Mouse (Mus musculus): ENCODE data around the gene Ttc34. TPM values are rescaled to one million over a fixed set of nuclear protein-coding genes. Genes with fewer than 3 reads are reported as not detected.
A peak's percentile ranks its signal among the peaks of the same experiment; 100 is the strongest.

The Ttc34 gene
- polyA plus RNA-seq, 1 experiment from 2014 or later = not detected

- WGBS (ENCODE audit: missing documents) = 62% methylated on average over 11 of the region's 11 CpGs
- Histone ChIP-seq H3K79me2 (ENCODE audit: inconsistent target) (no peaks in the 10 kb centered on the region), H3K4me3 (ENCODE audit: inconsistent target) (no peak overlapping the region), H3K36me3 (ENCODE audit: inconsistent target) (no peaks in the 10 kb centered on the region), H3K27ac (no peak overlapping the region)
Measured at GRCm38 (mm10) chr4:154839406-154839805, 2.1 kb downstream of the Ttc34 start.

- H3K27ac ChIP-seq = no peak overlapping the region
- no peaks in the 10 kb centered on the region for H3K36me3 ChIP-seq (ENCODE audit: inconsistent target)
- 73% methylated on average over 1 of the region's 1 CpGs for WGBS (ENCODE audit: missing documents)
- H3K4me3 ChIP-seq (ENCODE audit: inconsistent target) = no peak overlapping the region
- no peaks in the 10 kb centered on the region for H3K79me2 ChIP-seq (ENCODE audit: inconsistent target)
Measured at GRCm38 (mm10) chr4:154852696-154853095, 15.4 kb downstream of the Ttc34 start.

GRCm38 (mm10) chr4:154853881-154854280 is 16.6 kb downstream of the Ttc34 start:
- Histone ChIP-seq H3K79me2 (ENCODE audit: inconsistent target) (no peaks in the 10 kb centered on the region), H3K27ac (no peak overlapping the region), H3K4me3 (ENCODE audit: inconsistent target) (no peak overlapping the region), H3K36me3 (ENCODE audit: inconsistent target) (no peaks in the 10 kb centered on the region)
- 70% methylated on average over 4 of the region's 4 CpGs for whole genome bisulfite sequencing (ENCODE audit: missing documents)

- 46% methylated on average over 12 of the region's 12 CpGs for whole genome bisulfite sequencing (ENCODE audit: missing documents)
- Histone ChIP-seq H3K4me3 (ENCODE audit: inconsistent target) (no peak overlapping the region), H3K79me2 (ENCODE audit: inconsistent target) (no peaks in the 10 kb centered on the region), H3K36me3 (ENCODE audit: inconsistent target) (no peaks in the 10 kb centered on the region), H3K27ac (no peak overlapping the region)
Measured at GRCm38 (mm10) chr4:154854676-154855345, 17.6 kb downstream of the Ttc34 start.

GRCm38 (mm10) chr4:154855721-154856479 is 18.6 kb downstream of the Ttc34 start:
- 1% methylated on average over 104 of the region's 110 CpGs for WGBS (ENCODE audit: missing documents)
- H3K36me3 ChIP-seq (ENCODE audit: inconsistent target) = no peaks in the 10 kb centered on the region
- no peaks in the 10 kb centered on the region for H3K79me2 ChIP-seq (ENCODE audit: inconsistent target)
- no peak overlapping the region for H3K4me3 ChIP-seq (ENCODE audit: inconsistent target)
- H3K27ac ChIP-seq = no peak overlapping the region

GRCm38 (mm10) chr4:154856480-154856837 is 19.2 kb downstream of the Ttc34 start:
- no peaks in the 10 kb centered on the region for H3K36me3 ChIP-seq (ENCODE audit: inconsistent target)
- H3K4me3 ChIP-seq (ENCODE audit: inconsistent target) = no peak overlapping the region
- 23% methylated on average over 9 of the region's 9 CpGs for WGBS (ENCODE audit: missing documents)
- H3K27ac ChIP-seq = no peak overlapping the region
- H3K79me2 ChIP-seq (ENCODE audit: inconsistent target) = no peaks in the 10 kb centered on the region

GRCm38 (mm10) chr4:154856882-154857281 is 19.6 kb downstream of the Ttc34 start:
- WGBS (ENCODE audit: missing documents) = 90% methylated on average over 7 of the region's 7 CpGs
- H3K4me3 ChIP-seq (ENCODE audit: inconsistent target) = no peak overlapping the region

GRCm38 (mm10) chr4:154857366-154858240 is 20.3 kb downstream of the Ttc34 start:
- H3K4me3 ChIP-seq (ENCODE audit: inconsistent target) = no peak overlapping the region
- H3K27ac ChIP-seq = no peak overlapping the region
- H3K36me3 ChIP-seq (ENCODE audit: inconsistent target) = no peaks in the 10 kb centered on the region
- no peaks in the 10 kb centered on the region for H3K79me2 ChIP-seq (ENCODE audit: inconsistent target)
- 86% methylated on average over 9 of the region's 10 CpGs for WGBS (ENCODE audit: missing documents)

More at GRCm38 (mm10) chr4:154856882-154857281, 19.6 kb downstream of the Ttc34 start:
- Histone ChIP-seq H3K36me3 (ENCODE audit: inconsistent target) (no peaks in the 10 kb centered on the region), H3K79me2 (ENCODE audit: inconsistent target) (no peaks in the 10 kb centered on the region), H3K27ac (no peak overlapping the region)

- Histone ChIP-seq H3K27ac (no peak overlapping the region), H3K79me2 (ENCODE audit: inconsistent target) (no peaks in the 10 kb centered on the region), H3K4me3 (ENCODE audit: inconsistent target) (no peak overlapping the region), H3K36me3 (ENCODE audit: inconsistent target) (no peaks in the 10 kb centered on the region)
- 73% methylated on average over 3 of the region's 3 CpGs for WGBS (ENCODE audit: missing documents)
Measured at GRCm38 (mm10) chr4:154858601-154859000, 21.3 kb downstream of the Ttc34 start.

GRCm38 (mm10) chr4:154861967-154862366 is 24.7 kb downstream of the Ttc34 start:
- no peaks in the 10 kb centered on the region for H3K36me3 ChIP-seq (ENCODE audit: inconsistent target)
- no peak overlapping the region for H3K4me3 ChIP-seq (ENCODE audit: inconsistent target)
- WGBS (ENCODE audit: missing documents) = 77% methylated on average over 5 of the region's 5 CpGs
- no peak overlapping the region for H3K27ac ChIP-seq
- no peaks in the 10 kb centered on the region for H3K79me2 ChIP-seq (ENCODE audit: inconsistent target)

- Histone ChIP-seq H3K4me3 (ENCODE audit: inconsistent target) (no peak overlapping the region), H3K27ac (no peak overlapping the region), H3K79me2 (ENCODE audit: inconsistent target) (no peaks in the 10 kb centered on the region), H3K36me3 (ENCODE audit: inconsistent target) (no peaks in the 10 kb centered on the region)
- WGBS (ENCODE audit: missing documents) = 88% methylated on average over 3 of the region's 3 CpGs
Measured at GRCm38 (mm10) chr4:154863436-154863935, 26.2 kb downstream of the Ttc34 start.

- H3K4me3 ChIP-seq (ENCODE audit: inconsistent target) = peak overlapping the region; percentile 10
- no peak overlapping the region for H3K27ac ChIP-seq
- WGBS (ENCODE audit: missing documents) = 6% methylated on average over 18 of the region's 18 CpGs
- no peaks in the 10 kb centered on the region for H3K36me3 ChIP-seq (ENCODE audit: inconsistent target)
- H3K79me2 ChIP-seq (ENCODE audit: inconsistent target) = no peaks in the 10 kb centered on the region
Measured at GRCm38 (mm10) chr4:154864271-154864771, 27.1 kb downstream of the Ttc34 start.

- Histone ChIP-seq H3K4me3 (ENCODE audit: inconsistent target) (no peak overlapping the region), H3K27ac (no peak overlapping the region), H3K79me2 (ENCODE audit: inconsistent target) (no peaks in the 10 kb centered on the region), H3K36me3 (ENCODE audit: inconsistent target) (no peaks in the 10 kb centered on the region)
- 92% methylated on average over 18 of the region's 18 CpGs for whole genome bisulfite sequencing (ENCODE audit: missing documents)
Measured at GRCm38 (mm10) chr4:154864961-154865760, 27.9 kb downstream of the Ttc34 start.

GRCm38 (mm10) chr4:154866391-154866790 is 29.1 kb downstream of the Ttc34 start:
- Histone ChIP-seq H3K27ac (no peak overlapping the region), H3K79me2 (ENCODE audit: inconsistent target) (no peaks in the 10 kb centered on the region), H3K36me3 (ENCODE audit: inconsistent target) (no peaks in the 10 kb centered on the region), H3K4me3 (ENCODE audit: inconsistent target) (no peak overlapping the region)
- 94% methylated on average over 5 of the region's 5 CpGs for WGBS (ENCODE audit: missing documents)
